Mouse (Mus musculus) midbrain, embryonic 12.5 days (tissue): ENCODE data around the gene Alg13. TPM values are rescaled to one million over a fixed set of nuclear protein-coding genes. Genes with fewer than 3 reads are reported as not detected.

Source experiments
- ATAC-seq: fragments of 200-750 bp; cut with Nextera tagmentation; 2 replicates; pipeline ENCODE4 v1.8.0; 2017; ENCODE audit warnings: low read depth, moderate TSS enrichment, moderate library complexity; ENCODE audit not compliant: low FRiP score
- H3K27ac ChIP-seq: fragments of 300-500 bp; sonication (generic); replicated peaks from 2 replicates; pipeline ENCODE4 v1.5.1; 2016; ENCODE audit warnings: mild to moderate bottlenecking
- H3K27me3 ChIP-seq: fragments of 300-500 bp; sonication (generic); 2 replicates; pipeline ENCODE4 v1.6.1; 2016; ENCODE audit warnings: mild to moderate bottlenecking
- H3K36me3 ChIP-seq: fragments of 300-500 bp; sonication (generic); 2 replicates; pipeline ENCODE4 v1.6.1; 2016
- H3K4me1 ChIP-seq: fragments of 300-500 bp; sonication (generic); 2 replicates; pipeline ENCODE4 v1.6.1; 2016
- H3K4me2 ChIP-seq: fragments of 300-500 bp; sonication (generic); replicated peaks from 2 replicates; pipeline ENCODE4 v1.6.1; 2016; ENCODE audit warnings: mild to moderate bottlenecking, moderate library complexity
- H3K4me3 ChIP-seq: fragments of 300-500 bp; sonication (generic); 2 replicates; pipeline ENCODE4 v1.5.1; 2016; ENCODE audit warnings: mild to moderate bottlenecking
- H3K9ac ChIP-seq: fragments of 300-500 bp; sonication (generic); replicated peaks from 2 replicates; pipeline ENCODE4 v1.6.1; 2016; ENCODE audit warnings: mild to moderate bottlenecking, moderate library complexity
- H3K9me3 ChIP-seq: fragments of 300-500 bp; sonication (generic); 2 replicates; pipeline ENCODE4 v1.6.1; 2016; ENCODE audit warnings: mild to moderate bottlenecking
- WGBS: fragments of 180-500 bp; shearing (Covaris S2); methylation state at CpG from one replicate; pipeline ENCODE4 v1.1.7; 2016; 5-methylcytosine and 5-hydroxymethylcytosine counted together
- polyA plus RNA-seq: library from polyadenylated mRNA; unstranded; fragments of >200 nt; fragmentation: Nextera tagmentation; extraction: Ambion mirVana; gene quantifications from 2 replicates; pipeline ENCODE4 v1.2.1, GENCODE M21; 2016

The Alg13 gene
- polyA plus RNA-seq: 20.5 and 21.4 TPM in 2 replicates

DNA sequence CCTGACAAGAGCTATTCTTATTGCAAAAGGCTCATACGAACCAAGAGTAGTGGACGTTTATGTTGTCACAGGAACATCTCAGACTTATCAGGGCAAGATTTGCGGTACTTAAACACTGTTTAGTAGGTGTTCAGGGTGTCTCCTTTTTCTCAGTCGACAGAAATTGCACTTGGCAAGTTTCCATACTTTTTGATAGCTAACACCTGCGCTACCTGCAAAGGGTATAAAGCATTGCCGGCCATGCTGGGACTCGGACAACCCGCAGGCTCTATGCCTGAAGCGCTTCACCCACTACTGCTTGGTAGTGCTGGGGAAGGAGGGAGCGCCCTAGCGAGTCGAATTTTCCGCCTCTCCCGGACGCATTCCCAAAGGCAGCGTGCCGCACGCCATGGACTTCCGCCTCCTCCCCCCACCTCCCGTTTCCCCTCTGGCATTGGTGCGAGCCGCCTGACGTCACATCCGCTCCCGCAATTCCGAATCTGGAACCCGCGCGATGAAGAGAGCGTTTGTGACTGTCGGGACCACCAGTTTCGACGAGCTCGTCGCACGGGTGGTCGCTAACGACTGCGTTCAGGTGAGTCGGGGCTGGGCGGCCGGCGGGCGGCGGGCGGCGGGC, at the start of gene Alg13:
Gene Alg13, plus strand, starts transcription at position 257 of the 616 bp plus-strand sequence.
- Histone ChIP-seq H3K27me3 (no peaks in the 10 kb centered on the region), H3K4me2 (peak within 1 kb of the TSS; percentile 82), H3K9ac (peak within 1 kb of the TSS; percentile 67), H3K4me3 (peak within 1 kb of the TSS; percentile 60), H3K36me3 (no peaks in the 10 kb centered on the region), H3K4me1 (0 out of 2 replicates have a peak, but pooled peaks cover 3% of the 10 kb centered on the region), H3K9me3 (no peaks in the 10 kb centered on the region), H3K27ac (0 out of 2 replicates have a peak within 1 kb of the TSS, but pooled peaks have one; percentile 15)
- WGBS: 20% methylated on average over 45 of the region's 47 CpGs
- ATAC-seq: peak; percentile 93

DNA sequence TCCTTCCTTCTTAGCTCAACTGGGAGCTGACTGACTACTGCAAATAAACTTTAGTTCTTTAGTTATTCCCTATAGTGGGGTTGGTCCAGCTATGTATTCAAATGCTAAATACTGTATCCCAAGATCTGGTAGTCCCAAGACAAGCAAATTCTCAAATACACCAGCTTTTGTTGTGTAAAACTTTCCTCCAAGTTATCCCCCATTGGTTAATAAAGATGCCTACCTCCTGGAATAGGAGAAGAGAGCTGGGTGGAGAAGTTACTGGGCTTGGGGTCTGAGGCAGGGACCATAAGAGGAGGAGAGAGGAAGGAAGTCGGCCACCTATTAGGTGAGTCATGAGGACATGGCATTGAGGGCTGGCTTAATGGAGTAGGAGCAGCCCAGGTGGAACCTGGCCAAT, 49.0 kb upstream of the Alg13 start:
- H3K4me1 ChIP-seq: no peaks in the 10 kb centered on the region
- H3K27ac ChIP-seq: no peak overlapping the region
- ATAC-seq: no peak
- no peak overlapping the region for H3K9ac ChIP-seq
- no peak overlapping the region for H3K4me2 ChIP-seq
- WGBS: 93% methylated on average over 1 of the region's 1 CpGs
- H3K4me3 ChIP-seq: no peak overlapping the region
- no peaks in the 10 kb centered on the region for H3K27me3 ChIP-seq
- H3K36me3 ChIP-seq: no peaks in the 10 kb centered on the region
- H3K9me3 ChIP-seq: no peaks in the 10 kb centered on the region

DNA sequence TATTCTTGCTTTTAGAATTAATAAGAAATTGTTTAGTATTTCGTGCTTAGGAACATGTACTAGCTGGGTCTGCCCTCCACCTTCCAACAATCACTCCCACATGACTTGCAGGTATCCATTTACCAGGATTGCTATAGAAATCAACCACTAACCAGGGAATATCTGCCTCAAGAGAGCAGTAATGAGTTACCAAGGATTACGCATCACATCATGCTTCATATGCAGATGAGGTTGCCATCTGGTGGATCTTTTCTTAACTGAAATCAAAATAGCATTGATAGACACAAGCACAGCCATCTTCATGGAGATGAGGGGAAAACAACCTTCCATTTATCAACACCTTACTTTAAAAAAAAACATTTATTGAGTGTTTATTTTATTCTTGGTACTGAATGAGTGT, 16.1 kb upstream of the Alg13 start:
- Histone ChIP-seq H3K4me1 (no peaks in the 10 kb centered on the region), H3K27ac (no peak overlapping the region), H3K9ac (no peak overlapping the region), H3K27me3 (no peaks in the 10 kb centered on the region), H3K36me3 (no peaks in the 10 kb centered on the region), H3K4me3 (no peak overlapping the region), H3K4me2 (no peak overlapping the region), H3K9me3 (no peaks in the 10 kb centered on the region)
- 72% methylated on average over 2 of the region's 2 CpGs for WGBS
- no peak for ATAC-seq

DNA sequence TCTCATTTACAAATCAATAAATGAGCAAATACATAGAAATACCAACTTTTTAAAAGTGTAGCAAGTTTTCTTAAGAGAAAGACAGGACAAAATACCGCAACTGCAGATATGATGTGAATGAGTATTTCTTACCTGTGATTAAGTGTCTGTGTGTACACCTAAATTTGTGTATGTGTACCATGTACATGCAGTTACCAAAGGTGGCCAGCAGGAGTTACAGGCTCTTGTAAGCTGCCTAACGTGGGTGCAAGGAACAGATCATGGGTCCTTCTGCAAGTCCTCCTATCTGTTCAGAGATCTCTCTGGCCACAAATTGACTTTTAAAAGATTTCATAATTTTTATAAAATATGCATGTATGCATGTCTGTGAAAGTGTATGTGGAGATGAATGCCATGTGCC, 11.9 kb upstream of the Alg13 start:
- Histone ChIP-seq H3K27ac (no peak overlapping the region), H3K4me1 (no peaks in the 10 kb centered on the region), H3K27me3 (no peaks in the 10 kb centered on the region), H3K4me3 (no peak overlapping the region), H3K9me3 (no peaks in the 10 kb centered on the region), H3K36me3 (no peaks in the 10 kb centered on the region), H3K9ac (no peak overlapping the region), H3K4me2 (no peak overlapping the region)
- ATAC-seq: no peak
- WGBS: 88% methylated on average over 2 of the region's 2 CpGs

DNA sequence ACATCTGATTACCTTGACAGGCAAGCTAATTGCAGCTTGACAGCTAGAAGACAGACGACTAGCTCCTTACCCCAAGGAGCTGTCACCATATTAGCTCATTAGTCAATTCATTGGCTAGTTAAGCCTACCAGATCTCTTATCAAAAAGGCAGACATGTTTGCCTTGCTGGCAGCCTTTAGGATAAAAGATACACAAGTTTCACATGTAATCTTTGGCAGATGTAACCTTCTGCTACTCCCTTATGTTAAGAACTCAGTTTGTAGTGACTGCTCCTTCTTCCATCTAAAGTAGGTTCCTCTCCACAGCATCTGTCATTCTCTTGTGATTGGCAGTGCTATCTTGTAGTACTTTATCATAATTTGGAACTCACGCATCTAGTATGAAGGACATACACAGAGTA, 3.6 kb upstream of the Alg13 start:
- no peak for ATAC-seq
- no peak overlapping the region for H3K4me3 ChIP-seq
- no peak overlapping the region for H3K27ac ChIP-seq
- H3K9me3 ChIP-seq: no peaks in the 10 kb centered on the region
- WGBS: 67% methylated on average over 2 of the region's 2 CpGs
- H3K9ac ChIP-seq: no peak overlapping the region
- no peak overlapping the region for H3K4me2 ChIP-seq
- H3K4me1 ChIP-seq: no peaks in the 10 kb centered on the region
- H3K27me3 ChIP-seq: no peaks in the 10 kb centered on the region
- no peaks in the 10 kb centered on the region for H3K36me3 ChIP-seq

DNA sequence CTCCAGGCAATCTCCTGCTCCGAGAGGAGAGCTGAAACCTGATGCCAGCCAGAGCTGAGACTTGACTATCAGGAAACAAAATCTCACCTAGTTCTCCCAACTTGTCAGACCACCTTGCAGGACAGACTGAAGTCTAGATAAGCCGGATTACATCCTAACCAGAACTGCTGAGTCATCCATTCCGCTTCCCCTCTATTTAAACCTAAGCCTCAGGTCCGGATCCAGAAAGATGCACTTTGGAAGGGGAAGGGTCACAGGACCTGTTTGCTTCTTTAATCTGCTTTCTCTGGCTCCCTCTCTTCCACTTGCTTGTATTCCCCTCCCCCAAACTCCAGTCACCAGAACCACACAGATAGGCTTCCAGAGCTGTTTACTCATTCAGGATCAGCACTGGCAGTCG, 2.6 kb upstream of the Alg13 start:
- ATAC-seq: no peak
- H3K27ac ChIP-seq: no peak overlapping the region
- WGBS: 37% methylated on average over 5 of the region's 5 CpGs

DNA sequence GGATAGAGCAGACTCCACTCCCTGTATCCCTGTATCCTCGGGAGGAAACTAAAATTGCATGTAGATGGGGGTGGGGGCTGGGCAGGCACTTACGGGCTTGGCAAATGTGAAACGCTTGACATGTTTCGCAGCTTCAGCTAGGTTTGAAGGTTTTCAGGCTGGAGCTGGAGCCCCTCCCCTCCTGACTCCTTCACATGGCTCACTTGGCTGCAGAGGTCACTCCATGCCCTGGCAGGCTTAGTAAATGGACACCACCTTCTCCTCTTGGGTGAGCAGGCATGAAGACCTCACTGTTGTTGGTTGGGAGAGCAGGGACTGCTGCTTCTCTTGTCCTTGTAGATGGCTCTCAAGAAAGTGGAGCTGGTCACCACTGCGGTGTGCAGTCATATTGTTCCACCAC, 1.6 kb upstream of the Alg13 start:
- Histone ChIP-seq H3K27ac (no peak overlapping the region), H3K27me3 (no peaks in the 10 kb centered on the region), H3K36me3 (no peaks in the 10 kb centered on the region), H3K9ac (no peak overlapping the region), H3K4me3 (no peak overlapping the region), H3K9me3 (no peaks in the 10 kb centered on the region), H3K4me1 (0 out of 2 replicates have a peak, but pooled peaks cover 3% of the 10 kb centered on the region), H3K4me2 (no peak overlapping the region)
- no peak for ATAC-seq
- 69% methylated on average over 5 of the region's 5 CpGs for WGBS

More for the DNA sequence above, 2.6 kb upstream of the Alg13 start:
- no peak overlapping the region for H3K9ac ChIP-seq
- H3K4me3 ChIP-seq: no peak overlapping the region
- no peaks in the 10 kb centered on the region for H3K27me3 ChIP-seq
- no peaks in the 10 kb centered on the region for H3K36me3 ChIP-seq
- 0 out of 2 replicates have a peak, but pooled peaks cover 3% of the 10 kb centered on the region for H3K4me1 ChIP-seq
- H3K9me3 ChIP-seq: no peaks in the 10 kb centered on the region
- no peak overlapping the region for H3K4me2 ChIP-seq

DNA sequence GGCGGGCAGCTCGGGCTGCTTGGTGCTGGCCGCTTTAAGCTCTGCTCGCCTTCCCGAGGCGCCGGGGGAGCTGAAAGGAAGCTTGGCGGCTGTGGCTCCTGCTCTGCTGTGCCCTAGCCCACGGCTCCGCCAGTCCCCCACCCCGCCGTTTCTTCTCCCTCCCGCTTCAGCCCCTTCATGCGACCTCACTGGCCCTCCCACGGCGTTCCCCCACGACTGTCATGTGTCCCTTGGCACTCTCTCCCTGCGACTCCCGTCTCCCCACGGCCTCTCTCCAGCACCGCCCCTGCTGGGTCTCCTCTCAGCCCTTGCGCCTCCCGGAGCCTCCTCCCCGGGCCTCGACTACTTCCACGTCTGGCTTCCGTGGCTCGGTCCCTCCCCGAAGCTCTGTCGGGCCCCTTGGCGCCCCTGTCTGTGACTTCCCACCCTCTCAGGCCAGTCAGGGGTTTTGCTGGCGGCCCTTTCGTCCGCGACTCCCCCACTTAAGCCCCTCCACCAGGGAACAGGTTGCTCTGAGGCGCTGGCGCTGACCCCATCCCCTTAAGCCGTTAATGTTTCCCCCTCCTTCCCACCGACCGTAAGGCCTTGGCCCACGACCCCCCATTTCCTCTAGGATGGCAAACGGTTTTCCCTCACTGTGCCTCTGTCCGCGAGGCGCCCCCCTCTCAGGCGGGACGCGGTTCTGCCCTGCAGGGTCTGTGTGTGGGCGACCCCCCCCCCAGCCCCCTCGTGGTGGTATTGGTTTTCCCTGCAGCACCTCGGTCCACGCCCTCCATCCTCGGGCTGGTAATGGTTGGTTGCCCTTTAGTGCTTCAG, 768 bp downstream of the Alg13 start:
- Histone ChIP-seq H3K36me3 (no peaks in the 10 kb centered on the region), H3K4me2 (peak overlapping the region; percentile 82), H3K4me3 (peak overlapping the region; percentile 60), H3K27ac (0 out of 2 replicates have a peak overlapping the region, but pooled peaks have one; percentile 15), H3K9ac (peak overlapping the region; percentile 67), H3K27me3 (no peaks in the 10 kb centered on the region), H3K9me3 (no peaks in the 10 kb centered on the region), H3K4me1 (0 out of 2 replicates have a peak, but pooled peaks cover 3% of the 10 kb centered on the region)
- WGBS: 27% methylated on average over 39 of the region's 53 CpGs
- peak; percentile 84 for ATAC-seq

DNA sequence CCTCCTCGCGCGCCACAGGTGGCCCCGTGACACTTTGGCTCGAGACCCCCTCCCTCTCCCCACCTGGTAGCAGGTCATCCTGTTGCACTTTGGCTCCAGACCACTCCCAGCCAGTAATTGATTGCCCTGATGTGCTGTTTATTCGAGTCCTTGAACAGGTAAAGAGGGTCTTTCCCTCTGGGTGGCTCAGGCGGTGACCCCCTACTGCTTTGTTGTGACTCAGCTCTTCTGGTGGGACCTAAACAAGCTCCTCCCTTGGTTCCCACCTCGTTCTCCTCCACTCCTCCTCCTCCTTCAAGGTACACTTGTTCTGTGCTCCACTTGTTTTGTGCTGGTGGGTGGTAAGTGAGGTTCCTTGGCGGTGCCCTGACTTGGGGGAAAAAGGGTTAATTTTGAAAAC, 1.8 kb downstream of the Alg13 start:
- Histone ChIP-seq H3K4me1 (0 out of 2 replicates have a peak, but pooled peaks cover 3% of the 10 kb centered on the region), H3K4me3 (no peak overlapping the region)

DNA sequence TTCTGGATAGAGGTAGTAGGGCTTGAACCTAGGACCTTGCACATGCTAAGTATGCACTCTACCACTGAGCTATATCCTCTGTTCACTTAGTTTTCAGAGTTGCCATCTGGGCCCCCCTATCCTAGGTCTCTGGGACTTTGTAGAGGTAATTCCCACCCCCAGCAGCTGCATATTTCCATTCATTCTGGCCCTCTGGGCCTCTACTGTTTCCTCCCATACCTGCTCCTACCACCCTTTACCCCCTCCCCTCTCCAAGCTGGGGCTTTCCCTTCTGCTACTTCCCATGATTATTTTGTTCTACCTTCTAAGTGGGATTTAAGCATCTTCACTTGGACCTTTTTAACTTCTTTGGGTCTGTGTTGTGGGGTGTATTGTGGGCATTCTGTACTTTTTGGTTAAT, 7.8 kb downstream of the Alg13 start:
- Histone ChIP-seq H3K4me3 (no peak overlapping the region), H3K36me3 (no peaks in the 10 kb centered on the region), H3K4me2 (no peak overlapping the region), H3K9me3 (no peaks in the 10 kb centered on the region), H3K4me1 (no peaks in the 10 kb centered on the region), H3K9ac (no peak overlapping the region), H3K27me3 (no peaks in the 10 kb centered on the region), H3K27ac (no peak overlapping the region)
- no peak for ATAC-seq

More for the DNA sequence above, 1.8 kb downstream of the Alg13 start:
- Histone ChIP-seq H3K27me3 (no peaks in the 10 kb centered on the region), H3K27ac (no peak overlapping the region), H3K9ac (no peak overlapping the region), H3K4me2 (peak overlapping the region; percentile 82), H3K36me3 (no peaks in the 10 kb centered on the region), H3K9me3 (no peaks in the 10 kb centered on the region)
- no peak for ATAC-seq
- WGBS: 21% methylated on average over 9 of the region's 9 CpGs

DNA sequence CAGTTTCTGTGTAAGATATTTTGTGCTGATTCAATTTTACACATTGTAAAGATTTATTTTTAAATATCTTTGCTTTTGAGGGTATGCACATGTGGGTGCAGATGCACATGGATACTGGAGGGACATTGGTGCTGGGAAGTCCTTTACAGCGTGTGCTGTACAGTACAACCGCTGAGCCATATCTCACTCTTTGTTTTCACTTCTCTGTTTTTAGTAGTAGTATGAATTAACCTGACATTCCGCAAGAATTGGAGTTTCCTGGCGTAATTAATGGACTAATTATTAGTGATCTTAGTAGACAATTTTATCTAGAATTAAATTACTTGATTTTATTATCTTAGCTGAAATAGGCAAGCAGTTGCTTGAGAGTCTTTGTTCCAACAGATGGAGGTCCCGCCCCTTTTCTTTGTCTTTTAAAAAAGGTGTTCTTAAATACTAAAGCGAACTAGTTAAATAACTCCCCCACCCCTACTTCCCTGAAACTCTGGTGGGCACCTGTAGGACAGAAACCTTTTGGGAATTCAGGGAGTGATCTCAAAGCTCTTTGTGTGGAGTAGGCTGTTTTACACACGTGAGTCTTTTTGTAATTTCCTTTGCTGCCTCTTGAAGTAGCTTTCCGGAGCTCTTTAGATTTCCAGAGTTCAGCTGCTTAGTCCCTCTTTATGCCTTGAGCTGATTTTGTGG, 17.9 kb downstream of the Alg13 start:
- no peak overlapping the region for H3K27ac ChIP-seq
- no peak overlapping the region for H3K4me2 ChIP-seq
- 38% methylated on average over 8 of the region's 8 CpGs for WGBS
- H3K4me3 ChIP-seq: no peak overlapping the region
- ATAC-seq: no peak
- H3K36me3 ChIP-seq: no peaks in the 10 kb centered on the region
- no peaks in the 10 kb centered on the region for H3K4me1 ChIP-seq
- no peaks in the 10 kb centered on the region for H3K9me3 ChIP-seq
- H3K9ac ChIP-seq: no peak overlapping the region
- H3K27me3 ChIP-seq: no peaks in the 10 kb centered on the region

DNA sequence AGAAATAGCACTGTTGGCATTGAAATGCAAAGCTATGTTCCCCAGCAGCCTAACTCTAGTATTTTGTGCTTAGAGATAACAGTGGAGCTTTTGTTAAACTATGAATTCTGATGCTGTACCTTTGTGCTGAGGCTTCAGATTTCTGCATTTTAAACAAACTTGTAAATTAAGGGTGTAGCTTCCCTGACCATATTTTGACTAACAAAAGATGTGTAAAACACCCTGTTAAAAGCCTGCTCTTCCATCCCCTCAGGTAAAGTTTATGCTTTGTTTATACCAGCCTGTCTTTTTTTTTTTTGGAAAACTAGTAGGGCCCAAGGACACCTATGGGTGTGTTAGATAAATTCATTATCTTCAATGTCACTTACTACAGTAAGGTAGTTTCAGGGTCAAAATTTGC, 20.3 kb downstream of the Alg13 start:
- H3K9ac ChIP-seq: no peak overlapping the region
- no peaks in the 10 kb centered on the region for H3K4me1 ChIP-seq
- no peaks in the 10 kb centered on the region for H3K36me3 ChIP-seq
- H3K9me3 ChIP-seq: no peaks in the 10 kb centered on the region
- no peak overlapping the region for H3K4me2 ChIP-seq
- H3K27me3 ChIP-seq: no peaks in the 10 kb centered on the region
- no peak for ATAC-seq
- no peak overlapping the region for H3K27ac ChIP-seq
- H3K4me3 ChIP-seq: no peak overlapping the region
